In genomic region chr15:10470151-10470831, GRCm38 (mm10) we compare ENCODE assay signal across 8 mouse cellular contexts. TPM values are rescaled to one million over a fixed set of nuclear protein-coding genes. Genes with fewer than 3 reads are reported as not detected.
DNase-seq lines count a peak whose midpoint lies in the region; ATAC-seq lines count a peak whose summit lies in the region.

Gene Dnajc21, minus strand, starts transcription at chr15:10470516.

- H3K4me3 ChIP-seq in hindbrain, embryonic 16.5 days (ENCODE audit: low read length), result peak within 1 kb of the TSS; percentile 80

- H3K4me1 ChIP-seq in hindbrain, embryonic 16.5 days (ENCODE audit: control insufficient read depth, insufficient read depth, low read depth, low read length), result peaks cover 13% of the 10 kb centered on the region

- under 1% methylated on average over 51 of the region's 87 CpGs for WGBS in hindbrain, embryonic 16.5 days

- DNase-seq in adipocyte (ENCODE audit: low spot score), result peak; percentile 87
- peak; percentile 70 to 79 for DNase-seq in cerebellum, postnatal 4 days (ENCODE audit: low spot score in 2 of 2)
- peak; percentile 88 for DNase-seq in gastrocnemius, adult 18-20 months (ENCODE audit: low spot score)
- peak; percentile 59 to 72 for DNase-seq in left cerebral cortex, postnatal 14 days (ENCODE audit: low spot score in 2 of 2)
- peak; percentile 77 for DNase-seq in right cerebral cortex, postnatal 14 days
- peak; percentile 78 to 88 for DNase-seq in urinary bladder, postnatal 36 days (ENCODE audit: low spot score in 2 of 2)

- H3K27me3 ChIP-seq in hindbrain, embryonic 16.5 days (replicated peaks; ENCODE audit: control insufficient read depth, insufficient read depth, low read length), result no peaks in the 10 kb centered on the region

- peak within 1 kb of the TSS; percentile 90 for H3K27ac ChIP-seq in hindbrain, embryonic 16.5 days (ENCODE audit: low read depth, low read length)

- peak; percentile 97 for ATAC-seq in hindbrain, embryonic 16.5 days
- peak; percentile 93 for ATAC-seq in megakaryocyte-erythroid progenitor cell, adult 5-6 weeks (replicated peaks; ENCODE audit: low FRiP score, low TSS enrichment, poor library complexity, severe bottlenecking)

- H3K9me3 ChIP-seq in hindbrain, embryonic 16.5 days (ENCODE audit: control insufficient read depth, low read length), result no peaks in the 10 kb centered on the region

- no peaks in the 10 kb centered on the region; the same call in 1 of the 2 replicates for H3K36me3 ChIP-seq in hindbrain, embryonic 16.5 days (ENCODE audit: control insufficient read depth, insufficient read depth, low read length)

- H3K4me2 ChIP-seq in hindbrain, embryonic 16.5 days (ENCODE audit: low read length), result peak within 1 kb of the TSS; percentile 83

- intact Hi-C loops in left cerebral cortex, postnatal 14 days (cut with DNase I), result no loop called here

- H3K9ac ChIP-seq in hindbrain, embryonic 16.5 days (ENCODE audit: low read depth, low read length), result peak within 1 kb of the TSS; percentile 92

RNA-seq across cellular contexts. Expression of gene Dnajc21, which starts in this region (rescaled TPM):
- total RNA-seq in gastrocnemius, adult 18-20 months (2021), result 10 to 100 TPM; 70.1 to 79.0 TPM
- polyA plus RNA-seq in hindbrain, embryonic 16.5 days (2015; fragmentation: Nextera tagmentation; extraction: Ambion mirVana), result 5.9 and 6.4 TPM in 2 replicates
- total RNA-seq in left cerebral cortex, postnatal 14 days (2021), result 10 to 100 TPM; 13.7 to 15.6 TPM
- total RNA-seq in megakaryocyte-erythroid progenitor cell, adult 5-6 weeks (2014; fragmentation: Nextera tagmentation), result 39.6 and 43.5 TPM in 2 replicates
- 70.9 and 82.4 TPM in 2 replicates for total RNA-seq in megakaryocyte-erythroid progenitor cell, adult 5-6 weeks (2017)

Comparison
In these comparisons a context has a peak if more than half of its experiments do, and no peak if none do; other contexts are left out.
1. Peak in every context shown above with its lines: DNase-seq, ATAC-seq, H3K4me3 ChIP-seq and H3K27ac ChIP-seq.